25 mouse cellular contexts compared by ENCODE assay signal in genomic region chr11:94349839-94350238, GRCm38 (mm10). TPM values are rescaled to one million over a fixed set of nuclear protein-coding genes. Genes with fewer than 3 reads are reported as not detected.
DNase-seq lines count a peak whose midpoint lies in the region; ATAC-seq and TF ChIP-seq lines count a peak whose summit lies in the region.
"Had no signal": no experiment of that assay in that cellular context is flagged by ENCODE, and none has a peak within 500 bp of the region (broad histone marks: within the 10 kb centered on the region; RNA-seq: fewer than 3 reads in every experiment).

No protein-coding gene starts in this region.

- 84% methylated on average over 2 of the region's 2 CpGs for WGBS in kidney, postnatal 0 days
- WGBS in midbrain, postnatal 0 days, result 82% methylated on average over 2 of the region's 2 CpGs
- whole genome bisulfite sequencing in midbrain, embryonic 13.5 days, result 89% methylated on average over 2 of the region's 2 CpGs

- no peak for ATAC-seq in kidney, postnatal 0 days (replicated peaks; ENCODE audit: low FRiP score, low read depth)
- no peak for ATAC-seq in midbrain, postnatal 0 days (ENCODE audit: low FRiP score)
- ATAC-seq in midbrain, embryonic 13.5 days, result no peak
- ATAC-seq: CD4-positive, CD25-positive, alpha-beta regulatory T cell, adult 4 months; forebrain, embryonic 15.5 days; midbrain, embryonic 16.5 days had no signal

- H3K9ac ChIP-seq in kidney, postnatal 0 days (ENCODE audit: low read depth, low read length), result no peak overlapping the region
- no peak overlapping the region for H3K9ac ChIP-seq in midbrain, postnatal 0 days (replicated peaks; ENCODE audit: low read length, poor library complexity, severe bottlenecking)
- no peak overlapping the region for H3K9ac ChIP-seq in midbrain, embryonic 13.5 days (replicated peaks)
- H3K9ac ChIP-seq: embryonic facial prominence, embryonic 15.5 days; forebrain, embryonic 15.5 days; limb, embryonic 13.5 days had no signal

- intact Hi-C loops in gastrocnemius, adult 2 months (cut with DNase I), result no loop called here

- H3K4me3 ChIP-seq in gastrocnemius, adult 2 months, result no peak overlapping the region
- no peak overlapping the region for H3K4me3 ChIP-seq in kidney, postnatal 0 days (replicated peaks; ENCODE audit: low read depth, low read length)
- H3K4me3 ChIP-seq in midbrain, postnatal 0 days (ENCODE audit: low read depth, low read length), result no peak overlapping the region
- no peak overlapping the region for H3K4me3 ChIP-seq in midbrain, embryonic 13.5 days (replicated peaks)
- H3K4me3 ChIP-seq: embryonic facial prominence, embryonic 15.5 days; forebrain, embryonic 15.5 days; heart, embryonic 10.5 days; hindbrain, embryonic 10.5 days; limb, embryonic 13.5 days had no signal

- no peaks in the 10 kb centered on the region for H3K36me3 ChIP-seq in kidney, postnatal 0 days (ENCODE audit: insufficient read depth, low read length)
- no peaks in the 10 kb centered on the region for H3K36me3 ChIP-seq in midbrain, postnatal 0 days (ENCODE audit: insufficient read depth, low read length)
- H3K36me3 ChIP-seq in midbrain, embryonic 13.5 days, result no peaks in the 10 kb centered on the region
- H3K36me3 ChIP-seq: embryonic facial prominence, embryonic 15.5 days; forebrain, embryonic 15.5 days; heart, embryonic 10.5 days; hindbrain, embryonic 10.5 days; limb, embryonic 13.5 days had no signal

- peak; percentile 9; the same call in 1 of the 2 replicates for TF ChIP-seq CTCF in gastrocnemius, adult 2 months (IDR thresholded peaks at IDR 0.05)
- peak; percentile 36 for TF ChIP-seq CTCF in kidney, postnatal 0 days (IDR thresholded peaks at IDR 0.05; ENCODE audit: low read depth)
- TF ChIP-seq CTCF in midbrain, postnatal 0 days (IDR thresholded peaks at IDR 0.05), result peak; percentile 42

- no peaks in the 10 kb centered on the region for H3K27me3 ChIP-seq in kidney, postnatal 0 days (ENCODE audit: insufficient read depth, low read length)
- no peaks in the 10 kb centered on the region for H3K27me3 ChIP-seq in midbrain, postnatal 0 days (ENCODE audit: insufficient read depth, low read length)
- no peaks in the 10 kb centered on the region; the same call in 1 of the 2 replicates for H3K27me3 ChIP-seq in midbrain, embryonic 13.5 days
- H3K27me3 ChIP-seq: embryonic facial prominence, embryonic 15.5 days; forebrain, embryonic 15.5 days had no signal

- H3K4me2 ChIP-seq in kidney, postnatal 0 days (ENCODE audit: low read length), result no peak overlapping the region
- no peak overlapping the region for H3K4me2 ChIP-seq in midbrain, postnatal 0 days (ENCODE audit: low read depth, low read length, poor library complexity, severe bottlenecking)
- H3K4me2 ChIP-seq in midbrain, embryonic 13.5 days (replicated peaks), result no peak overlapping the region
- H3K4me2 ChIP-seq: embryonic facial prominence, embryonic 15.5 days; forebrain, embryonic 15.5 days; limb, embryonic 13.5 days had no signal

- no peak overlapping the region for H3K27ac ChIP-seq in gastrocnemius, adult 2 months
- H3K27ac ChIP-seq in kidney, postnatal 0 days, result no peak overlapping the region
- H3K27ac ChIP-seq in midbrain, postnatal 0 days (ENCODE audit: low read depth, low read length), result no peak overlapping the region
- H3K27ac ChIP-seq in midbrain, embryonic 13.5 days, result no peak overlapping the region
- H3K27ac ChIP-seq: embryonic facial prominence, embryonic 15.5 days; forebrain, embryonic 15.5 days; heart, embryonic 10.5 days; hindbrain, embryonic 10.5 days; limb, embryonic 13.5 days; macrophage had no signal

- H3K4me1 ChIP-seq in kidney, postnatal 0 days (replicated peaks; ENCODE audit: insufficient read depth, low read length), result peaks cover 12% of the 10 kb centered on the region; the same call in 1 of the 2 replicates
- H3K4me1 ChIP-seq in midbrain, postnatal 0 days (ENCODE audit: insufficient read depth, low read length), result no peaks in the 10 kb centered on the region
- no peaks in the 10 kb centered on the region for H3K4me1 ChIP-seq in midbrain, embryonic 13.5 days (replicated peaks)
- H3K4me1 ChIP-seq: forebrain, embryonic 15.5 days had no signal

- H3K9me3 ChIP-seq in kidney, postnatal 0 days (replicated peaks; ENCODE audit: low read length), result no peaks in the 10 kb centered on the region
- H3K9me3 ChIP-seq in midbrain, postnatal 0 days (ENCODE audit: low read length), result no peaks in the 10 kb centered on the region
- no peaks in the 10 kb centered on the region for H3K9me3 ChIP-seq in midbrain, embryonic 13.5 days
- H3K9me3 ChIP-seq: embryonic facial prominence, embryonic 15.5 days; forebrain, embryonic 15.5 days; heart, embryonic 10.5 days; hindbrain, embryonic 10.5 days; limb, embryonic 13.5 days had no signal

- DNase-seq in gastrocnemius, adult 2 months, result no peak
- DNase-seq in gastrocnemius, postnatal 25 days, result no peak
- DNase-seq in kidney, postnatal 0 days (ENCODE audit: low spot score), result no peak
- no peak for DNase-seq in kidney, postnatal 14 days
- no peak for DNase-seq in midbrain, postnatal 0 days (ENCODE audit: low spot score)
- no peak for DNase-seq in thymus, postnatal 25 days
- DNase-seq: adrenal gland, adult 2 months; cerebellum, adult 11 months; cerebellum, adult 9-11 months; gastrocnemius, postnatal 36 days; heart, postnatal 10 days; kidney, adult 9 months; kidney, postnatal 36 days; layer of hippocampus, adult 9-11 months; lung, adult 2 months; thymus, postnatal 4 days had no signal

RNA-seq across cellular contexts. Expression of gene Ankrd40, which starts 22.0 kb away (rescaled TPM):
- 100 to 1,000 TPM; 203 to 264 TPM for total RNA-seq in gastrocnemius, adult 2 months (2021)
- total RNA-seq in gastrocnemius, postnatal 25 days (2021), result 100 to 1,000 TPM; 191 to 205 TPM
- polyA plus RNA-seq in kidney, postnatal 0 days (2015; fragmentation: Nextera tagmentation; extraction: Ambion mirVana), result 17.9 and 21.9 TPM in 2 replicates
- total RNA-seq in midbrain, postnatal 0 days (2014; rRNA removed), result 41.7 and 49.5 TPM in 2 replicates
- 11.9 and 12.8 TPM in 2 replicates for polyA plus RNA-seq in midbrain, postnatal 0 days (2015; fragmentation: Nextera tagmentation; extraction: Ambion mirVana)
- 10.0 and 11.0 TPM in 2 replicates for polyA plus RNA-seq in midbrain, embryonic 13.5 days (2015; fragmentation: Nextera tagmentation; extraction: Ambion mirVana)

RNA-seq across cellular contexts. Expression of gene Luc7l3, which starts 28.1 kb away (rescaled TPM):
- total RNA-seq in gastrocnemius, adult 2 months (2021), result 10 to 100 TPM; 41.1 to 48.6 TPM
- total RNA-seq in gastrocnemius, postnatal 25 days (2021), result 10 to 100 TPM; 33.9 to 36.3 TPM
- 107 and 108 TPM in 2 replicates for polyA plus RNA-seq in kidney, postnatal 0 days (2015; fragmentation: Nextera tagmentation; extraction: Ambion mirVana)
- total RNA-seq in midbrain, postnatal 0 days (2014; rRNA removed), result 47.5 and 87.1 TPM in 2 replicates
- 100 and 124 TPM in 2 replicates for polyA plus RNA-seq in midbrain, postnatal 0 days (2015; fragmentation: Nextera tagmentation; extraction: Ambion mirVana)
- 165 and 170 TPM in 2 replicates for polyA plus RNA-seq in midbrain, embryonic 13.5 days (2015; fragmentation: Nextera tagmentation; extraction: Ambion mirVana)

RNA-seq across cellular contexts. Expression of gene Abcc3, which starts 43.0 kb away (rescaled TPM):
- total RNA-seq in gastrocnemius, adult 2 months (2021), result under 1 TPM; 0.46 to 0.53 TPM
- total RNA-seq in gastrocnemius, postnatal 25 days (2021), result under 1 TPM; 0.90 to 0.94 TPM
- 9.1 and 10.5 TPM in 2 replicates for polyA plus RNA-seq in kidney, postnatal 0 days (2015; fragmentation: Nextera tagmentation; extraction: Ambion mirVana)
- 1.7 and 3.6 TPM in 2 replicates for total RNA-seq in midbrain, postnatal 0 days (2014; rRNA removed)
- polyA plus RNA-seq in midbrain, postnatal 0 days (2015; fragmentation: Nextera tagmentation; extraction: Ambion mirVana), result 0.72 and 0.99 TPM in 2 replicates
- polyA plus RNA-seq in midbrain, embryonic 13.5 days (2015; fragmentation: Nextera tagmentation; extraction: Ambion mirVana), result 0.46 and 0.90 TPM in 2 replicates
